Mouse (Mus musculus) heart, embryonic 15.5 days (tissue): Measurements from ENCODE around the gene Mlana. TPM values are rescaled to one million over a fixed set of nuclear protein-coding genes. Genes with fewer than 3 reads are reported as not detected.
A peak's percentile ranks its signal among the peaks of the same experiment; 100 is the strongest.

ENCODE experiments used
- ATAC-seq: fragments of 200-750 bp; cut with Nextera tagmentation; replicated peaks from 2 replicates; pipeline ENCODE4 v1.8.0; 2017; ENCODE audit warnings: low read depth, moderate TSS enrichment; ENCODE audit not compliant: insufficient number of reproducible peaks, insufficient read depth, low FRiP score
- H3K27ac ChIP-seq: fragments of 300-500 bp; sonication (generic); 2 replicates; pipeline ENCODE4 v1.5.1; 2015; ENCODE audit warnings: mild to moderate bottlenecking, inconsistent platforms
- H3K27me3 ChIP-seq: fragments of 300-500 bp; sonication (generic); 2 replicates; pipeline ENCODE4 v1.6.1; 2015; ENCODE audit warnings: inconsistent platforms
- H3K36me3 ChIP-seq: fragments of 300-500 bp; sonication (generic); 2 replicates; pipeline ENCODE4 v1.6.1; 2015; ENCODE audit warnings: mild to moderate bottlenecking, inconsistent platforms
- H3K4me1 ChIP-seq: fragments of 300-500 bp; sonication (generic); replicated peaks from 2 replicates; pipeline ENCODE4 v1.6.1; 2015; ENCODE audit warnings: inconsistent platforms
- H3K4me2 ChIP-seq: fragments of 300-500 bp; sonication (generic); 2 replicates; pipeline ENCODE4 v1.6.1; 2015; ENCODE audit warnings: inconsistent platforms, mild to moderate bottlenecking, moderate library complexity
- H3K4me3 ChIP-seq: fragments of 300-500 bp; sonication (generic); 2 replicates; pipeline ENCODE4 v1.5.1; 2015; ENCODE audit warnings: mild to moderate bottlenecking, inconsistent platforms
- H3K9ac ChIP-seq: fragments of 300-500 bp; sonication (generic); 2 replicates; pipeline ENCODE4 v1.6.1; 2015; ENCODE audit warnings: mild to moderate bottlenecking, inconsistent platforms
- H3K9me3 ChIP-seq: fragments of 300-500 bp; sonication (generic); replicated peaks from 2 replicates; pipeline ENCODE4 v1.6.1; 2016; ENCODE audit warnings: inconsistent platforms
- WGBS: fragments of 180-500 bp; shearing (Covaris S2); methylation state at CpG from one replicate; pipeline ENCODE4 v1.1.7; 2015; ENCODE audit warnings: mixed read lengths; 5-methylcytosine and 5-hydroxymethylcytosine counted together
- polyA plus RNA-seq: library from polyadenylated mRNA; unstranded; fragments of >200 nt; fragmentation: Nextera tagmentation; extraction: Ambion mirVana; gene quantifications from 2 replicates; pipeline ENCODE4 v1.2.1, GENCODE M21; 2015

Mlana gene
- polyA plus RNA-seq: 0.83 and 0.94 TPM in 2 replicates

DNA sequence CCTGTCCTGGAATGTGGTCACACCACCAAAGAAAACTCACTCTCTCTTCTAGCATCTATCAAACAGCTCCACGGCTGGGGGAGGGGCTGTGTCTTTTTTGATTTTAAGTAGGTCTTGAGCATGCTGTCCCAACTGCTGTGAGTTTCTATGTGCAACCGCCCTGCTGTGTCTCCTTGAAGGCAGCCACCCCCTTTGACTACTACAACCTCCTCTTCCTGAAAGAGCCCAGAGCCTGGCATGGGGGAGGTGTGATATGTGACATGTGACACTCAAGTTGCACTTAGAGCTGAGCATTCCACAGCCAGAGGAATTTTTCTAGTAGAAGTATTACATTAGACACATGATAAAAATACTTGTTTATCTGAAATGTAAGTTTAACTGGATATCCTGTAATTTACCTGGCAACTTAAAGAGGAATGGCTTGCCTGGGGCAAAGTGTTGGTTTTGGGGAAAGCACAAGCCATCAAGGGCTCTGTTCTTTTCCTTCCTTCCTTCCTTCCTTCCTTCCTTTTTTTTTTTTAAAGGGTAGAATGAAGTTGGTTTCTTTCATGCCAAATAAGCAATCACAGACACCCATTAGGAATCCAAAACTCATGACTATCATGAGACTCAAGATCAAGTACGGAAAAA is at the start of gene Mlana:
Gene Mlana, plus strand, starts transcription at position 580 of the 630 bp plus-strand sequence.
- no peak within 1 kb of the TSS for H3K4me3 ChIP-seq
- H3K27me3 ChIP-seq: no peaks in the 10 kb centered on the region
- H3K4me2 ChIP-seq: peak within 1 kb of the TSS; percentile 16; the same call in 1 of the 2 replicates
- no peaks in the 10 kb centered on the region for H3K9me3 ChIP-seq
- peaks cover 6% of the 10 kb centered on the region for H3K4me1 ChIP-seq
- no peak within 1 kb of the TSS for H3K9ac ChIP-seq
- ATAC-seq: peak; percentile 53; the same call in 1 of the 2 replicates
- H3K27ac ChIP-seq: no peak within 1 kb of the TSS
- no peaks in the 10 kb centered on the region for H3K36me3 ChIP-seq
- WGBS: 40% methylated on average over 3 of the region's 3 CpGs

DNA sequence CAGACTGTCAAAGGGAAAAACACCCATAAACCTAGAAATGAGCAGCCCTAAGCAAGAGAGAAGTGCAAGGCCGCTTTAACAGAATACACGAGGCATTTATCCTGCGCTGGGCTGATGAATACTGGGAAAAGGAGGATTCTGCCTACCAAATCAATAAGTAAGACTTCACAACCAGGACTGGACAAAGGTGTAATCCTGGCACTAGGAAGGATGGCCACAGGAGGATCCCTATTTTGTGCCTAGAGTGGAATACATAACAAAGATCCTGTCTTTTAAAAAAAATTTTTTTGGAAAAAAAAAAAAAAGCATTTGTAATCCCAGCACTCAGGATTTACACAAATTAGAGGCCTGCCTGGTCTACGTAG is 49.1 kb upstream of the Mlana start:
- H3K4me1 ChIP-seq: peaks cover 3% of the 10 kb centered on the region; the same call in 1 of the 2 replicates
- peak overlapping the region; percentile 95 for H3K4me3 ChIP-seq
- 26% methylated on average over 4 of the region's 4 CpGs for WGBS
- no peaks in the 10 kb centered on the region; the same call in 1 of the 2 replicates for H3K36me3 ChIP-seq
- H3K9me3 ChIP-seq: no peaks in the 10 kb centered on the region
- no peak for ATAC-seq
- H3K27me3 ChIP-seq: 0 out of 2 replicates have a peak, but pooled peaks cover 17% of the 10 kb centered on the region
- H3K4me2 ChIP-seq: peak overlapping the region; percentile 93
- no peak overlapping the region for H3K9ac ChIP-seq
- H3K27ac ChIP-seq: no peak overlapping the region

DNA sequence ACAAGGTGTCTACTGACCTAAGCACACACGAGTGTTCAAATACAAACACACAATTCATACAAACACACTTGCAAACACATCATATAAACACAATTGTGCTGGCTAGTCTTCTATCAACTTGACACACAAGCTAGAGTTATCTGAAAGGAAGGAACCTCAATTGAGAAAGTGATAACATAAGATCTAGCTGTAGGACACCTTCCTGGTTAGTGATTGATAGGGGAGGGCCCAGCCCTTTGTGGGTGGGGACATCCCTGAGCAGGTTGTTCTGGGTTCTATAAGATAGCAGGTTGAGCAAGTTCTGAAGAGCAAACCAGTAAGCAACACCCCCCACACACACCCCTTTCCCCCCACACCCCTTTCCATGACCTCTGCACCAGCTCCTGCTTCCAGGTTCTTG is 47.9 kb upstream of the Mlana start:
- Histone ChIP-seq H3K4me3 (no peak overlapping the region), H3K9ac (no peak overlapping the region), H3K9me3 (no peaks in the 10 kb centered on the region), H3K36me3 (no peaks in the 10 kb centered on the region; the same call in 1 of the 2 replicates), H3K27ac (no peak overlapping the region), H3K4me2 (no peak overlapping the region), H3K27me3 (0 out of 2 replicates have a peak, but pooled peaks cover 17% of the 10 kb centered on the region), H3K4me1 (peaks cover 3% of the 10 kb centered on the region; the same call in 1 of the 2 replicates)
- 79% methylated on average over 1 of the region's 1 CpGs for WGBS
- ATAC-seq: no peak

DNA sequence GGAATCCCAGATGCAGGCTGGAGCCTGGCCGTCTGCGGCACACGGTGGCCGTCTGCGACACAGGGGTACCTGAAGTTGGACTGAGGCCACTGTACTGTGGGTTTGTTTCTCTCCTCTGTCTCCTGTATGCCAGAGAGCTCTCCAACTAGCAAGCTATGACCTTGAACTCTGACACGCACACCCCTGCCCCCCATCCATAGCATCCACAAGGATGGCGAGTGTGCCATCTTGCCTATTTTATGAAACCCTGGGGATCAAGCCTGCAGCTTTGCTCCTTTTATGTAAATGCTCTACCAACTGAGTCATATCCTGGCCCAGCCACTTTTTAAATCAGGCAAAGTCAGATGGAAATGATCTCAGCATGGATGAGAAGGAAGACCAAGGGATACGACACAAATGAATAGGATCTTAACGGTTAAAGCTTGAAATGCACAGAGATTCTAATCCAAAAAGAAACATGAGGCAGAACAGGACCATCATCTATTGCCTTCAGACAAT is 43.8 kb upstream of the Mlana start:
- H3K4me3 ChIP-seq: no peak overlapping the region
- H3K27ac ChIP-seq: no peak overlapping the region
- no peak overlapping the region for H3K4me2 ChIP-seq
- ATAC-seq: no peak
- 78% methylated on average over 9 of the region's 9 CpGs for WGBS
- no peaks in the 10 kb centered on the region; the same call in 1 of the 2 replicates for H3K4me1 ChIP-seq
- H3K9me3 ChIP-seq: no peaks in the 10 kb centered on the region
- H3K36me3 ChIP-seq: no peaks in the 10 kb centered on the region
- H3K9ac ChIP-seq: no peak overlapping the region
- H3K27me3 ChIP-seq: peaks cover 22% of the 10 kb centered on the region

DNA sequence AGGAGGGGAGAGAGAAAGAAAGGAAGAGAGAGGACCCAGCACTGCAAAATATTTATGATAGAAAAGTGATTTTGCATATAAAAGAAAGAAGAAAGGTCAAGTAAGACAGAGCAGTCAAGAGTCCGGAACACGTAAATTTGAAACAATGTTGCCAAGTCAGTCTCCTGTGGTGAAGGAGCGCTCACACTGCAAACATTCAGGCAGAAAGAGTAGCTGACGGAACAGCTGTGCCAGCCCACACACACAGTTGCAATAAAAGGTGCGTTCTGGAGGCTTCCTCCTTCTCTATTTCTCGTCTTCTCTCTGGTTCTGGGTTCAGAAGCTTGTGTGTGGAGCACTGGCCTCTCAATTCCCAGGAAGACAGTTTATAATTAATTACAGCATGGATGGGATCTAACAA is 42.5 kb upstream of the Mlana start:
- ATAC-seq: no peak
- Histone ChIP-seq H3K4me1 (no peaks in the 10 kb centered on the region; the same call in 1 of the 2 replicates), H3K36me3 (no peaks in the 10 kb centered on the region), H3K4me3 (no peak overlapping the region), H3K27me3 (peaks cover 19% of the 10 kb centered on the region), H3K27ac (no peak overlapping the region), H3K9me3 (no peaks in the 10 kb centered on the region), H3K9ac (no peak overlapping the region), H3K4me2 (no peak overlapping the region)
- 66% methylated on average over 6 of the region's 6 CpGs for WGBS

DNA sequence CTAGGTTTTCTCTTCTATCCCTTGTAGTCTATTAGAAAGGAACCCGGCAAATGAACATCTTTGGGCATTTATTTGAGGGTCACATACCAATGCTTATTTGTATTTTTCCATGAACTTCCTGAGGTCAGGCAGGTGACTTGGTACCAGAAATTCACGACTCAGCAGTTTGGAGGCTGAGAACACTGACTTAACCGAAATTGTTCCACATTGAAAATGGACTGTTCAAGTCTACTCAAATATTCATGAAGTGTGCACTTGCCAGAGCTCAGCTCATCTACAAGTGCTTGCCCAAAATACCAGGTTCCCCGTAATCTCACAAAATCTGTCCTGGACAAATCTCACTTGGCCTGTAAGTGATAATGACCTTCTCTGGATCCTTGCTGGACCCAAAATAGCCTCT is 41.6 kb upstream of the Mlana start:
- peaks cover 15% of the 10 kb centered on the region for H3K27me3 ChIP-seq
- no peaks in the 10 kb centered on the region for H3K36me3 ChIP-seq
- H3K9me3 ChIP-seq: no peaks in the 10 kb centered on the region
- no peak for ATAC-seq
- WGBS: 76% methylated on average over 4 of the region's 4 CpGs
- no peaks in the 10 kb centered on the region; the same call in 1 of the 2 replicates for H3K4me1 ChIP-seq
- no peak overlapping the region for H3K4me2 ChIP-seq
- no peak overlapping the region for H3K4me3 ChIP-seq
- H3K9ac ChIP-seq: no peak overlapping the region
- H3K27ac ChIP-seq: no peak overlapping the region

DNA sequence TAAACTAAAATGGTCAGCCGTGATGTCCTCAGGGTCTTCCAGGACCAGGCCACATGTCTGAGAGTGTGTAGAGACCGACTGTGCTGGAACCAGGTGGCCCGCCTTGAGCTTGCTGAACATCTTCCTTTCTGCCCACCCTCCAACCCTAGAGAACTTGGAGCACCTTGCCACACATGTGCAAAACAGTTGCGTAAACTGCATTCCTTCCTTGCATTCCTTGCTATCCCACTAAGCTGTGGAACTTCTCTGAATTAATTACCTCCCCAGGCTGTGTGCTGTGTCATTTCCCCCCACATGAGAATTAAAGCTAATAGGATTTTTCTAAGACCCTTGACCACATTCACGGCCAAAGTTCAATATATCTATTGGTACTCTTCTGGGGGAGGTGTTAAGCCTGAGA is 41.0 kb upstream of the Mlana start:
- Histone ChIP-seq H3K4me2 (no peak overlapping the region), H3K27ac (no peak overlapping the region), H3K9me3 (no peaks in the 10 kb centered on the region), H3K4me3 (no peak overlapping the region), H3K9ac (no peak overlapping the region), H3K36me3 (no peaks in the 10 kb centered on the region), H3K4me1 (peaks cover 2% of the 10 kb centered on the region; the same call in 1 of the 2 replicates), H3K27me3 (peaks cover 9% of the 10 kb centered on the region)
- no peak for ATAC-seq
- 82% methylated on average over 5 of the region's 5 CpGs for WGBS

DNA sequence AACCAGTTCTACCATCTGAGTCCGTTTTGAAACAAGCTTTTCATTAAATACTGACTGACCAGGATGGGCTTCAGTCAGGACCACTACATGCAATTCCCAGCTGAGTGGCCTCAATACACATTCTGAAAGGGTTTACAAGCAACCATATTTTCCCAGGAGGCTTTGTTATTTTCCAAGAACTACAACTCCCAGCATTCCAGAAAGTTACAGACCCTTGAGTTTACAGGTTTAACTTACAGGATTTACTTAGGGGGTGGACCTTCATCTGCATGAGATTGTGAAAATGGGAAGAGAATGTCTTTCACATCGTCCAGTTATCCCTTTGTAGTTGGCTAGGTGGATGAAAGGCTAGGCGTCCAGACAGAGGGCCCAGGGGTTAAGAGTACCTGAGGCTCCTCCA is 40.6 kb upstream of the Mlana start:
- no peaks in the 10 kb centered on the region for H3K36me3 ChIP-seq
- no peak for ATAC-seq
- peaks cover 8% of the 10 kb centered on the region for H3K27me3 ChIP-seq
- no peak overlapping the region for H3K4me3 ChIP-seq
- 57% methylated on average over 3 of the region's 3 CpGs for WGBS
- no peaks in the 10 kb centered on the region for H3K9me3 ChIP-seq
- peaks cover 5% of the 10 kb centered on the region for H3K4me1 ChIP-seq
- no peak overlapping the region for H3K9ac ChIP-seq
- no peak overlapping the region for H3K27ac ChIP-seq
- no peak overlapping the region for H3K4me2 ChIP-seq

DNA sequence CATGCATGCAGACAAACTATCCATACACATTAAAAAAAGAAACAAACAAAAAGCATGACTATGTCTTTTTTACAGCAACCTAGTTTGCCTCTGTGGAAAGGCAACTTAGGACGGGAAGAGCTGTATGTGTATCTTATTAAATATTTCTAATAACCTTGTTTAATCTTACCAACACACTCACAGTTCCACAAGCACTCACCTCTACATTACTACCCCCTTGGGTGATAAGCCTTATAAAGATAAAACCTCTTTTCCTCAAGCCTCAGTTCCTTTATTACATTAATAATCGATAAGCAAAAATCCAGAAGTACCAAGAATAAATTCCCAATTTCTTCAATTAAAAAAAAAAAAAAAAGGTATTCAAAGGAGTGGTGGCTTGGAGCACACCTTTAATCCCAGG is 40.1 kb upstream of the Mlana start:
- ATAC-seq: no peak
- H3K27me3 ChIP-seq: peaks cover 8% of the 10 kb centered on the region
- 90% methylated on average over 2 of the region's 2 CpGs for WGBS

DNA sequence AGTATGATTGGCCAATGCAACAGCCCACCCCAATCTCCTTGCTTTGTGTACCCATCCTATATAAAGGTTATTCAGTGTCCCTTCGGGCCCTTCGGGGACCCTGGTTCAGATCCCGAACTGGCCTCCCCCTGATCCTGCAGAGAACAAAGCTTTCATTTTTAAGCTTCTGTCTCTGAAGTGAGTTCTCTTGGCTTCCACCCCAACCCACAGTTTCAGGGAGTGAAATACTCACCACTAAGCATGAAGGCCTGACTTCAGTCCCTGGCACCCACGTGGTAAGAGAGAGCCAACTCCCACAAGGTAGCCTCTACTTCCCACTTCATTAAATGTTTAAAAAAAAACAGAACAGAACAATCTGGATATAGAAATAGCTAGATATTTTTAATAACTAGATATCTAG is 38.8 kb upstream of the Mlana start:
- no peaks in the 10 kb centered on the region for H3K36me3 ChIP-seq
- H3K9ac ChIP-seq: no peak overlapping the region
- H3K9me3 ChIP-seq: no peaks in the 10 kb centered on the region
- ATAC-seq: no peak
- no peak overlapping the region for H3K27ac ChIP-seq
- peaks cover 5% of the 10 kb centered on the region for H3K27me3 ChIP-seq
- no peak overlapping the region for H3K4me3 ChIP-seq
- H3K4me1 ChIP-seq: peaks cover 8% of the 10 kb centered on the region
- no peak overlapping the region for H3K4me2 ChIP-seq
- WGBS: 91% methylated on average over 4 of the region's 4 CpGs

More for the DNA sequence above, 40.1 kb upstream of the Mlana start:
- no peaks in the 10 kb centered on the region for H3K9me3 ChIP-seq
- H3K9ac ChIP-seq: no peak overlapping the region
- peaks cover 8% of the 10 kb centered on the region for H3K4me1 ChIP-seq
- no peak overlapping the region for H3K27ac ChIP-seq
- no peak overlapping the region for H3K4me2 ChIP-seq
- no peaks in the 10 kb centered on the region for H3K36me3 ChIP-seq
- H3K4me3 ChIP-seq: no peak overlapping the region

DNA sequence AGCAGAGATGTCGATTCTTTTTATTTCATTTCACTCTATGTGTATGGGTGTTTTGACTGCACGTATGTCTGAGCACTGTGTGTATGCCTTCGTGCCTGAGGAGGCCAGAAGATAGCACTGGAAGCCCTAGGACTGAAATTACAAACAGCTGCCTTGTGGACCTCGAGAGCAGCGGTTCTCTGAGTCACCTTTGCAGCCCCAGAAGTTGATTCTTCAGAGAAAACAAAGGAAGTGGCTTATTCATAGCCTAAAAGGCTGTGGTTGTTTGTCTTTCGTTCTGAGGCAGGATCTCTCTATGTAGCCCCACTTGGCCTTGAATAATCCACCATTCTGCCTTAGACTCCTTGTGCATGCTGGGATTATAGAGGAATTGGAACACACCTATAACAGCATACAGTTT is 37.9 kb upstream of the Mlana start:
- 56% methylated on average over 6 of the region's 6 CpGs for WGBS

More for the DNA sequence above, 37.9 kb upstream of the Mlana start:
- no peak for ATAC-seq
- no peak overlapping the region for H3K9ac ChIP-seq
- no peak overlapping the region for H3K4me2 ChIP-seq
- no peak overlapping the region for H3K4me3 ChIP-seq
- H3K4me1 ChIP-seq: peaks cover 8% of the 10 kb centered on the region
- no peaks in the 10 kb centered on the region for H3K9me3 ChIP-seq
- H3K27ac ChIP-seq: no peak overlapping the region
- peaks cover 11% of the 10 kb centered on the region for H3K27me3 ChIP-seq
- H3K36me3 ChIP-seq: no peaks in the 10 kb centered on the region
